Mouse (Mus musculus) B cell, adult 2 months (primary cell): ENCODE measurements at regions not wholly inside any gene's neighbourhood (a gene's known extent, or its start where the extent isn't known, plus 50 kb on each side); places are given as distances from the start of the nearest gene placed in this dataset.

Source experiments
- DNase-seq, 2 experiments: peaks; one replicate each; pipeline ENCODE4 v3.0.0; 2022

DNA sequence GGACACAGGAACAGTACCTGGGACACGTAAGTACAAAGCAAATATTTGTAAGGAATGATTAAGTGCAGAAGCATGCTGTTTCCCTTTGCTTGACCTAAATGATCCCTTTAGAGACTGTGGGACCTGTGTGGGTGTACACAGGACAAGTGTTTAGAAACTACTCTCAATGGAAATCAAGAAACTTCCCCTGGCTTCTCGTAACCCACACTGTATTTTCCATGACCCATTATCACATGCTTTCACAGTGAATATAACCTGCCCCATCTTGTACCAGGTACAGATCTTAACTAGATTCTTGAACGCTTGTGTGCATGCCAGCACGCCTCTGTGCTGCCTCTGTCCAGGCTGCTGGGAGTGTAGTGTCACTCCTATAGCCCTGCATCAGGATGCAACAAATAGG, 177.8 kb upstream of the Ahr start:
- DNase-seq = no peak

DNA sequence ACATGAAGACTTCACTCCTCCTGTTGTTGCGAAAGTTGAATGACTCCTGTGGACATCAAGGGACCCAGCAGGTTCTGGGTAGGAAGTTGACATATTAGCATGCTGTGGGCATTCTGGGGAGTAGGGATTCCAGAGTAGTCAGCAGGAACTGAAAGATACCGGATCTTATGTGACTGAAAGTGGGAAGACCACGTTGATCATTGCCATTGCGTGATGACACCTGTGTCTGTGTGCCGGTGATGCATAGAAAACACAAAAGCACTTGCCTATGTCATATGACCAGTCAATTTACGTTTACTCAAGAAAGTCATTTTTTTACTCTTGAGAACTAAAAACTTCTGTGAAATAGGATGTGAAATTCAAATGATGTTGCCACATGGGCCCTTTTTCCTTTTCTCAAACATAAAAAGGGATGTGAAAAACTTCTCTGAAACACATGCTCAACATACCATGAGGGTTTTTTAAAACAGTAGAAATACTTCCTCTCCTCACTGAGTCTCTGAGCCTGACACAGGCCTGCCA, 176.8 kb upstream of the Ahr start:
- peak; percentile 60 to 66 for DNase-seq

DNA sequence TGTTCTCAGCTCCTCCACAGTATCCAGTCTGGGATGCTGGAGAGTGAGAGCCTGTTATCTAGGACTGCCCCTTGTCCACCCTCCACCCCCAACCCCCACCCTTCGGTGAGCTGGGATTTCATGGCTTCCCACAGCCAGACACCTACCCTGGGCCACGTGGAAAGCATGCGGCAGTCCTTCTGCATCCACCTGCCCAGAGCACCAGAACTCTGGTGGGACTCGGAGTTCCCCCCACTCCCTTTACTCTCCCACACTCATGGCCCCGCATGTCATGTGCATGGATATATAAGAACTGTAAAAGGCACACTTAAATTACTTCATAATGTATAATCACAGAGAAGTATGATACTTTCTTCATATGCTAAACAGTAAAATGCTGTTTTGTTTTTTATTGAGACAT, 175.5 kb upstream of the Ahr start:
- no peak for DNase-seq

DNA sequence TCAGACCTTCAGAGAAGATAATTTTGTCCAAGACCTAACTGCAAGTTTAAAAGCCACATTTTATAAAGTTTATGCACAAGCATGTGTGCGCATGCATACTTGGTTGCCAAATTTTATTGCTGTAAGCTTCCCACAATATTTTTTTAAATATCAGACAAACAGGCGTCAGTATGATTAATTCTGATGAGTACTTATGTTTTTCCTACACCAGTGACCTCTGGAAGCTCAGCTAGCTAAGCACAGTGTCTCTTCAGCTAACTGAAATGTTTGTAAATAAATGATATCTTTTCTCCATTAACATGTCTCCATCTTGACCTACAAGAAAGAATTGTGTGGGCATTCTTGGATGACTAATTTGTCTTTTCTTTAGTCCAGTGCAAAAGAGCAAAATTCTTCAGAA, 168.6 kb upstream of the Ahr start:
- no peak for DNase-seq

DNA sequence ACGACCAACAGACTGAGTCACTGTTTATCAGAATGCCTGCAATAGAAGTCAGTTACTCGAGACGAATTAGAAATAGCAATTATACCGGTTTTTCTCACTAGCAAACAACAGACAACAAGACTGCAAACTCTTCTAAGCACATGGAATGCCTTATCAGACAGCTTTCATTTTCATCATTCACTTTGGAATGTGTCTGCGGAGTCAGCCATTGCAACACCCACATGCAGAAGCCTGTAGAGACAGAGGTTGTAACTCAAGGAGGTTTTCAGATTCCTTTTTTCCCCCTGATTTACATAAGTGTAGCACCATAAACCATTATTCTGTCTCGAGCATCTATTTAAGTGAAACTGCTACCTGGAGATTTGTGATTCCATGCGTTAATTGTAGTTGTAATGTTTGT, 167.8 kb upstream of the Ahr start:
- no peak for DNase-seq

DNA sequence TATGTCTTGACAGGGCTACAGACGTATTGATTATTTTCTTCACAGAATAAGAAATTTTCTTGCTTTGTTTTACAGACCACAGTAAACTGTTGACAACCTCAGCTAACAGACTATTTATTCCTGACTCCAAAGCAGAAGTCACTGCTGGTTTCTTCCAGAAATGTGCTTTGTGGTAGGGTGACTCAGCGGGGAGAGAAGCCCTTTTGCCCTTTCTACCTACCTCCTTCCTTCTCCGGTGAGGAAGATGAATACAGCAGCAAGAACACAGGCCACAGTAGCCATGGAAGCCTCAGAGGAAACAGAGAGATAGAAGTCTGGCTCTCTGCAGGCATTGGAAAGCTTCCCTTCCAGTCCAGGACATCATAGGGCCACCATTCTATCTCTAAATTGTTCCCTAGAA, 159.4 kb upstream of the Ahr start:
- DNase-seq = no peak

DNA sequence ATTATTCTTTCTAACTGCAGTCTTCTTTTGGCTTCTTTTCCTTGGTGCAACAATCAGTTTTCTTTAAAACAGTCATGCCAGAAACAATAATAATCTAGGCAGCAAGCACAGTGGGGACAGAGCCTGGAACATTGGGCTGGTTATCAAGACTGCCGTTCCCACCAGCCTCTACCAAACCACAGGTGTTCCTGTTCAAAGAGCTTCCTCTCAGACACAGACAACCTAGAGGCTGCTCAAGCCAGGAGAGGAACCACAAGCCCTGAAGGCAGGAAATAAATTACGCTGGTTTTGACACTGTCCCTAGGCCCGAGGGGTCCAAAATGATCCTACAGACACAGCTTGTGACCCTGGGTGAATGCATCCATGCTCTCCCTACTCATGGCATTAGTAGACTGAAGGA, 156.1 kb upstream of the Ahr start:
- DNase-seq = peak in 1 of 2 experiments; percentile 18

DNA sequence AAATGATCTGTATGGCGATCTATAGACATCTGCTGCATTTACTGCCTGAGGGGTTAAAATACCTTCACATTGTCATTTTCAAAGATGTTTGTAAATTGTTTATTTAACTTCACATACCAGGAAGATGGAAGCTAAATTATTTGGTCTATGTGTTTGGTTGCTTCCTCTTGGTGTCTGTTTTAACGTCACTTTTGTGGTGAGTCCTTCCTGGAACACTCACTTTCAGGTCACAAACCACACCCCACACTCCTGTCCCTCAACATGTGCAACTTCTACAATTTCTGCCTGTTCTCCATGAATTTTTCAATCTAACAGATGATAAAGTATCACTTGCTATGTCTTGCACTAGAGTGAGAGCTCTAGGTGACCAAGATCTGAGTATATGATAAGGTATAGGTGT, 151.4 kb upstream of the Ahr start:
- DNase-seq = no peak

DNA sequence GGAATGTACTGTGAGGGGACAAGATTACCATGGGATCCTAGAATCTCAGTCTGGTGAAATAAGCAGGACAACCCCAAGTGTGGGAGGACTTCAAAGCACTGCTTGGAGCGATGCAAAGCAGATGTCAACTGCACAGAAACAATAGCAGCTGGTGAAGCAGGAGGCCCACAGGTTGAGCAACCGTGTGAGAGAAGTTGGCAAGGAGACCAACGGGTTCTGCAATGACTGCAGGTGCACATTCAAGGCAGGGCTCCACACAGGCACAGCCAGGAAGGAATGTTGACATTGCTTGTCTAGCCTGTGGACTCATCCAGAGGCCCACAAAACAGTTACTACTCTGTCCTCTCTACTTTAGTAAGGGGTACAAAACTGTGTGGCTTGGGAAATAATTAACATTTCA, 150.4 kb upstream of the Ahr start:
- DNase-seq = no peak

DNA sequence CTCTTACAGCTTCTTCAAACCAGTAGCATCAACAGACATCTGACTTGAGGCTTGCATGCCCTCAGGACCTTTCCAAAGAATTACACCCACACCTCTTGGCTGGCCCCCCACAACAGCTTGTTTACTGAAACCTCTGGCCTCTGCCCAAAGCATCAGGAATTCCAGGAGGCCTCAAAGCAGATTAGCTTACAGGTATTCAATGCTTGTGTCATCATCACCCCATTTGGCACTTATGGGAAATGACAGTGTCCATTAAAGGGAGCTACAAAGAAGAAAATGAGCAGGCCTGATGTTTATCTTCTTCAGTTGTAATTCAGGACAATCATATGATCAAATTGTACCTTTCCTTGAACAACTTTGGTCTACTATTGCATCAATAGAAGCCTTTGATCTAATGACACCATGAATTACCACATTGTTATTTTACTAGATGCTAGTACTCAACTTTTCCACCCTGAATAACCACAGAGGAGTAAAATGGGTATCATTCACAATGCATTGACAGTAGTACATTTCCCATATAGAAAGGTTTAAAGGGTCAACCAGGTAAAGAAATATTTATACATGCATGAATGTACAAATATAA, 147.1 kb upstream of the Ahr start:
- no peak for DNase-seq

DNA sequence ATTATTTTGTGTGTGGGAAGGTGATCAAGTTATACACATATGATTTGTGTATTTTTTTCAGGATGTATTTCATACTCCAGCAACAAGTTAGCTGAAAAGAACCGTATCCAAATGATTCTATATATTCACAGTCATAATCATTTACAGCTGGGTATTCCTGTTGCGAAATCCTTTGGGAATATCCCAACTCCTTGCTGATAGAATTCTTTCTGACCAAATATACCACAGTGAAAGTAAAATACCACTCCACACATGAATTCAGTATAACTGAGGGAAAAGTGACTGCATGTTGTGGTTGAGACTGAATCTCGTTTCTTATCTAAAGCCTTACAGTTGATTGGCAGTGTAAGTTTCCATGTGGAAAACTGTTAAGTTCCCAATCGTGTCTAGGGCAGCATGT, 145.1 kb upstream of the Ahr start:
- DNase-seq = no peak

DNA sequence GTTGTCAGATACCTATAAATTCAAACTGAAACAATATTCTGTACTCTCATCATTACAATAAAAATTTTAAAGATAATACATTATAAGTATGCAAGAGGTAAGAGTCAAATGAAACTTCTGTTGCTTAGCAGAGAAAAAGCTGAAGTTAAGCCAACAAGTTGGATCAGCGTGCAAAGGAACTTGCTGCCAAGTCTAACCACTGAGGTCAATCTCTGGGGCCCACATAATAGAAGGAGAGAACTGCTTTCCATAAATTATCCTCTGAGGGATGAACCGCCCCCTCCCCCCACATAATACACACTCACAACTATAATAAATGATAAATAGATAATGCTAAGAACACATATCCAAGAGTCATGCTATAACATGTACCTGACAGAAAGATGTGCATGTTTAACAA, 144.2 kb upstream of the Ahr start:
- no peak for DNase-seq

DNA sequence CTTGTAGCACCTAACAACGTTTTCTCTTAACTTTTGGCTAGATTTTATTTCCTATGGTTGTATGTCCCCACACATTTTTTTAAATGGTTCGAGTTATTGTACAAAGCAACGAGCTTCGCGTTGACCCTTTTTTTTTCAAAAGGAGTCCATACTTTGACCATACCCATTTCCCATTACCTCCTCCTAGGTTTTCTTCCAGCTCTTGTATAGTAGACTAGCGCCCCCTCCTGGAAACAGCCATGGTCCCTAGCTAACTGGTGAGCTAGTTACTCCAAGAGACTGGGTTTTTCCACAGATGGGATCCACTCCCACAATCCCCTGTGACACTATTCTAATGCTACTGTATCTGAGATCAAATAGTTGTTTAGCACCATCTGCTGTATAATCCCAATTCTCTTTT, 139.6 kb upstream of the Ahr start:
- DNase-seq = peak; percentile 32 to 35

DNA sequence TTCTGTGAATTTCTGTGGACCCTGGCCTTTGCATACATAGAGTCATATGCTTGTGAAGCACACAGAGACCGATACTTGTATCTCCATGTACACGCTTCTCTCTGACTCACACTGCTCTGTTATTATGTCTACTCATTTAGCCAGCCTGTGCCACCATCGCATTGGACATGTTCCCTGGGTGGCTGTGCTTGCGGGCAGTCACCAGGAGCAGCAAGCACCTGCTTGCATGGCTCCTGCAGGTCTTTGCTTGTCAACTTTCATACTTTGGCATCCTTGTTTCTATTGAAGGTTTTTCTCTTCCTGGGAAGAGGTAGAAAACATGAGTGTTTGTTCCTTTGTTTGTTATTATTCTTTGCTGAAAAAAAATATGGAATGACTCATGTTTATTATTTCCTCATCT, 136.1 kb upstream of the Ahr start:
- no peak for DNase-seq

DNA sequence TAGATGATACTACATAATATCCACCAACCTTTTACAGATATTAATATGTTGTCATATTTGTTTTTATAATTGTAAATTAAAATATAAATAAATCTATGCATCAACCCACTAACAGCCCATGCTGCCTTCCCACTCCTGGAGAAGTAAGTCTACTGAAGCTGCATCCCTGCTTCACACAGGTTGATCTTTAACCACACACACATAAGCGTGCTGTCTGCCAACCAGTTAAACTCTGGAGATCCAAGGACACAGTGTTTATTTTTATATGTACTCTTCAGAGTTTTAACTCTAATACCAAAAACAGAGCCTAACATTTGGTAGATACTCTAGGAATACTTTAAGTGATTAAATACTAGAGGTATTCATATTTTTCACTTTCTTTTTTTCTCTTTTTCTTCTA, 133.9 kb upstream of the Ahr start:
- no peak for DNase-seq

DNA sequence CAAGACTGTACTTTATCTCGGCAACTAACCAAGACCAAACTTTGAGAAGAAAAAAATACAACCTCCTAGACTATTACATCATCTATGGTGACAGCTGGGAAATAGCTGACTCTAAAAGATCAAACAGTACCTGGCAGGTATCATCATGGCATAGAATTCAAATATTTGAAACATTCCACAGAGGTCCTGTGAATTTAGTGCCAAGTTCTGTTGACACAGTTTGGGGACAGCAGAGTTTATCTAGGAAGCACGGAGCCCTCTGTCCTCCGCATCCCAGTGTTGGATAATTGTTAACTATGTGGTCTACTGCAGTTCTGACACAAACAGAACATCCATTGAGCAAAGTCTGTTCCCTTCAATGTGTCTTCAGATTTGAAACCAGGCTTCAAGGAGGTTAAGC, 132.9 kb upstream of the Ahr start:
- no peak for DNase-seq

DNA sequence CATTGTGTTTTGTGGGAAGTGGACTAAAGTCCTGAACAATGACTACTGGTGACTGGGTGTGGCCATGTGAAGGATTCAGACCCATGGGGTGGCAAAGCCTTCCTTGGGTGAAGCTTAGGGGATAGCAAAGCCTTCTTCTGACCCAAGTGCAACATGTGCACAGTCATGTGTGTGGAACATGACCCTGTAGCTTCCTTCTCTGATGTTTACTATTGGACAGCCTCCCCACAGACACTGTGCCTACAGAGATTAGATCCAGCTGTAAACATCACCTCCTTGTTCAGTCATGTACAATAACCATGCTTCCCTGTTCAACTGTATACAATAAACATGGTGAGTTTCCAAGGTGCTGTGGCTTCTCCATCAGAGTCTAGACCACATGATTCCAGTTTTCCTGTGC, 132.4 kb upstream of the Ahr start:
- no peak for DNase-seq

DNA sequence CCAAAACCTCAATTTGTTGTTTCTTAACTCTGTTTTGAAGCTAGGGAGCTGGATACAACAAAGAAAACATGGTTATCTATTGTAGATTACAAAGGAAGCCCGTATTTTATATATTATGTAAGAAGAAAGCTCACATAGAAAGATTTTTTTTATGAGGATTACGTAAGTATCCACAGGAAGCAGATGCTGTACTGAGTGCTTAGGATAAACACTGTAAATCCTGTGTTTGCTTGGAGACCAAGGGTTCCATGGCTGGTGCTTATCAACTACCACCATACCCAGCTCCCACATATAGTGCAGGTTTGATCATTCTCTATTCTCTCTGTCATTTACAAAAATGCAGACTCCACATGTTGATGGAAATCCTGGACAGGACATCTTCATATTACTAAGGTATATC, 131.2 kb upstream of the Ahr start:
- no peak for DNase-seq

DNA sequence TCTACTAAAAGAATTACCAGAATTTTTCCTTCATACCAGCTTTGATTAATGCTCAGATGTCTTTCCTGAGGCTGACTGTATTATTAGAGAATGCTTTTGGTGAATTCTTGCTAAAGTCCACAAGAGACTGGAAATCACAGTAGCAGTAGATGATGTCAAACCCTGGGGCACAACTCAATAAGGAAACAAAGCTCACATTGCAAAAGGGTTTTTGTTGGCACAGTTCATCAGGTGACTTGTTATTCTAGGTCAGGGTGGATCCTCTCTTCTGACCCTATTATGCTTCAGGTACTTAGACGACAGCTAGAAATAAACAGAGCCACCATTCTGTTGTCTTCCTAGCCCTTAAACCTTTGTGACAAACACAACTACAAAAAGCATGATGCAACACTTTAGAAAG, 128.2 kb upstream of the Ahr start:
- no peak for DNase-seq

DNA sequence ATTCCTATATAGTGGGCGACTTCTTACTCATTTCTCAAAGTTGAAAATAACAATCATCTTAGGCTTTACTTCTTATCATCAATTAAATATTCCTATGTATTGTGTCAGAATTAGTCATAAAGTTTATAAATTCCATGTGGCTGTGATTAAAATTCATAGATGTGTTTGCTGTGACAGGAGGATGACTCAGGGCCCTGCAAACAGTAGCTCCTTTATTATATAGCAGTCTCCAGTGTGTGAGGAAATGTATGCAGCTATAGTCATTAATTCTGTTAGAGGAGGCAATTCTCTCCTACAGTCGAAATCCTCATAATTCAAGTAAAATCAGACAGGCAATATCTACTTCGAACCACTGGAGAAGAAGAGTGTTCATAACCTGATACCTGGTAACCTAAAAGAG, 121.7 kb upstream of the Ahr start:
- no peak for DNase-seq

DNA sequence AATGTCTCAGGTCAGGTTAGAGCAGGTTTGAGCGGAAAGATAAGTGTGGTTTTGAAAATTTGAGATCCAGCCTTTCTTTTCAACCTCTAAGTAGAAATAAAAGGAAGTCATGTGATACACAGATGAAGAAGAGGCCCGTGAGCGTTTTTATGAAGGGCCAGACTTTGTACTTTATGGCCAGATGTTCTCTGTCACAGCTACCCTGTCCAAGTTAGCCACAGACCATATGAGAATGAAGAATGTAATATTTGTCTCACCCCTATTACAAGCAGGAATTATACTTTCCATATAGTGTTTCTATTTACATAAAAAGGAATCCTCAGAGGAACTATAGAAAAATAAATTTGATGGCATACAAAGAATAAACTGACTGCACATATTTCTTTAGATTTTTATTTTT, 114.9 kb upstream of the Ahr start:
- DNase-seq = no peak

DNA sequence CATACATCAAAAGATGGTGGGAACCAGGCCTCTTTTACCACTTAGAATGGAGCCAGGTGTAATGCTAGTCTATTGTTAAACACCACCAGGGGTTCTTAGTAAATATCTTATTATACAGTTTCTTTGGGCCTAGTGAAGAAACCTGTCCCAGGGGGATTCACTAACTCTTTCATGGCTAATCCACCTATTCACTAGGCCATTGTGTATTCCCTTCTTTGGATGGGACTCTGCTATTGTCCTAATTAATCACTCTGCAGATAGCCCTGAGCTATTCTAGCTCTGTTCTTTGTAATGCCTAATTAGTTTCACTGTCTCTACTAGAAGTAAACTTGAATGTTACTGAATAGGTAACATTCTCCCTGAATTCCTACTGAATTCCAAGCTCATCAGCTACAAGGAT, 107.6 kb upstream of the Ahr start:
- DNase-seq = no peak

DNA sequence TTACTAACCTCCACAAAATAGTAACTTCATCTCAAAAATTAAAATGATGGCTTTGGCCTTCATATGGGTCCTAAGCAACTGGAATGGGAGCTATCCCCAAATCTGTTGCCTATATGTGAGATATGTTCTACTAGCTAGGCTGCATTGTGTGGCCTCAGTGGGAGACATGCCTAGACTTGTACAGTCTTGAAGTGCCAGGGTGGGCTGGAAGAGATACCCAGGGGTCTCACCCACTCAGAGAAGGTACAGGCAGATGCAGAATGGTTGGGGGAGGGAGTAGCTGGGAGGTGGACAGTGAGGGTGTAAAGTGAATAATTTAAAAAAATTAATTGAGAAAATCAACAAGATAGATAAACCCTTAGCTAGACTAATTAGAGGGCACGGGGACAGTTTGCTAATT, 106.9 kb upstream of the Ahr start:
- DNase-seq = no peak

DNA sequence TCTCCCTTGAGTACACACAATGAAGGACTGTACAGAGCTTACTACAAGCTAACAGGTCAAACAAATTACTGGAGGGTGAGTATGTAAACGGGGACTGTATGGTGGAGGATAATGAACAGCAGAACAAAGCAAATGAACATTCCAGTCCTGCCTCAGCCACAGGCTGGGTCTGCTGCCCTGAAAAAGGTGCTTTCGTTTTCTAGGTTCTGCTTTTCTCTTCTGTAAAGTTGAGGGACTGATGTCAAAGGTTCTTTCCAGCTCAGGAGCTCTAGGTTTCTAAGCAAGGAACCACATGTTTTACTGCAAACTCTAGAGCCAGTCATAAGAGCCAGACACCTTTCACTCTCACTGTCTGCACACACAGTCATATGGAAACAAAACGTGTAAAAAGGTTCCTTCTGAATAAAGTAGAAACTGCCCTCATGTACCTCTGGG, 106.1 kb upstream of the Ahr start:
- peak; percentile 34 to 38 for DNase-seq

DNA sequence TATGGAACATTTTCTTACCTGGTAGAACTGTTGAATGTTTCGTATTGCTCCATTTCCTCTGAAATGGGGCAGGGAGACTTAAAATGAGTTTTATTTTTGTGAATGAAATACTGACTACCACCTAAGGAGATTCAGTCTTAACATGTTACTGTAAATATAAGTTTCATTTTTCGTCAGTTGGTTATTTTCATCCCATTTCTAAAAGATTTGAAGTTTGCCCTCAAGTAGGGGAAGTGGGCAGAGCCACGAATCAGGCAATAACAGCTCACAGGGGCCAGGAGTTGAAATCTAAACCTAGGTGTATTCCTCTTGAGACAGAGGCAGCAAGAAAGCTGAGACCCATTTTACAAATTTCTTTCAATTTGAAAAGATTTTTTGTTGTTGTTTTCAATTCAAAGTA, 88.6 kb upstream of the Ahr start:
- DNase-seq = no peak

DNA sequence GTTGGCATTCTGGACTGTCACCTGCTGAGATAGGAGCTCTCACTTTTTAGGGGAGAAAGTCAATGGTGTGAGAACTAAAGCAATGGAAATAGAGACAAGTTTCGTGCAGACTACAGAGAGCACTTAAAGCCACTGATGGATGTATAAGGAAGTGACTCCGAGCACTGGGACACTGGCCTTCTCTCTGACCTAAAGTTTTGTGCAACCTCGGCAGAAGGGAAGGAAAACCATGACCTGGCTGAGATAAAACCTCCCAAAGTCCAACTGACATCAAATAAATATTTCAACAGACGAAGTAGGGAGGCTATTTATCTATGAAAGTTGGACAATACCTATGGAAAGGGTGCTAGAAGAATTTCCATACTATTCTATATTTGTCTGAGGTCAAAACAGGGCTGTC, 80.0 kb upstream of the Ahr start:
- DNase-seq = no peak
